10 mouse cellular contexts compared by ENCODE assay signal in the genomic region with DNA sequence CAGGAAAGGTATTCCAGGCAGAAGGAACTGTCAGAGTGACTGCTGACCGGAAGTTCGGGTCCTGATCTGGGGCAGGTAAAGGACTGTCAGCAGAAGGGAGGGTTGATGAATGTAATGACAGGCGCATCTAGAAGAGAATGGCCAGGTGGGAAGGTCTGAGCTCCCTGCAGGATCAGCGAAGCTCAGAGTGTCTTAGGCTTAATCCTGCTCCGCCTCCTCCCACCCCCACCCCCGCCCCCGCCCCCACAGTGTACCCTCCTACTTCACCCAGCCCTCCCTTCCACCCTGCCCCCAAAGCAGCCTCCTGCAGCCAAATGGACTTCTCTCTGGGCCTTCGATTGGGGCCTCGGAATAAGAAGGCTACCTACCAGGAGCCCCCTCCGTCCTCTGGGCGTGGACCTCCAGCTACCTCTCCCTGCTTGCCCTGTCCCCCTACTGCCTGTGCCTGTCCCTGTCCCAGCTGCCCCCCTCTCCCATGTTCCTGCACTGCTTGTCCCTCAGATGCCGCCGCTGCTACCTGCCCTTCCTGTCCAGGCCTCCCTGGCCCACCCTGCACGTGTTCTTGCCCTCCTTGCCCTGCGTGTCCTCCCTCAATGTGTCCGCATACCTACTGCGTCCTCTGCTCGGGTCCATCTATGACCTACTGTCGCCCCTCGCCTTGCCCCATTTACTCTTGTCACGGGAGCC. TPM values are rescaled to one million over a fixed set of nuclear protein-coding genes. Genes with fewer than 3 reads are reported as not detected.
DNase-seq lines count a peak whose midpoint lies in the region; ATAC-seq and TF ChIP-seq lines count a peak whose summit lies in the region.
"Had no signal": no experiment of that assay in that cellular context is flagged by ENCODE, and none has a peak within 500 bp of the region (broad histone marks: within the 10 kb centered on the region; RNA-seq: fewer than 3 reads in every experiment).

A gene (plus strand): TSS at position 290 of the 687 bp plus-strand sequence.

- H3K36me3 ChIP-seq in lung, postnatal 0 days (ENCODE audit: insufficient read depth, low read length) = no peaks in the 10 kb centered on the region
- H3K36me3 ChIP-seq in hindbrain, embryonic 10.5 days = no peaks in the 10 kb centered on the region
- H3K36me3 ChIP-seq in liver, embryonic 12.5 days = no peaks in the 10 kb centered on the region
- H3K36me3 ChIP-seq in stomach, embryonic 14.5 days (ENCODE audit: control insufficient read depth, insufficient read depth, low read length) = no peaks in the 10 kb centered on the region

- no peak for TF ChIP-seq CTCF in lung, postnatal 0 days (IDR thresholded peaks at IDR 0.05)
- no peak for TF ChIP-seq CTCF in left cerebral cortex, adult 2 months (IDR thresholded peaks at IDR 0.05)

- no peaks in the 10 kb centered on the region for H3K27me3 ChIP-seq in lung, postnatal 0 days (replicated peaks; ENCODE audit: insufficient read depth, low read length)
- H3K27me3 ChIP-seq in hindbrain, embryonic 10.5 days (ENCODE audit: insufficient read depth, poor library complexity, severe bottlenecking) = peaks cover 24% of the 10 kb centered on the region
- H3K27me3 ChIP-seq in liver, embryonic 12.5 days (replicated peaks) = peaks cover 41% of the 10 kb centered on the region
- no peaks in the 10 kb centered on the region for H3K27me3 ChIP-seq in stomach, embryonic 14.5 days (ENCODE audit: control insufficient read depth, insufficient read depth, low read length)

- intact Hi-C loops in left cerebral cortex, adult 2 months (cut with DNase I) = no loop called here

- peak; percentile 33; the same call in 1 of the 2 replicates for ATAC-seq in lung, postnatal 0 days
- ATAC-seq in liver, embryonic 12.5 days = 0 out of 2 replicates have a peak, but pooled peaks have one; percentile 30
- ATAC-seq in stomach, embryonic 14.5 days (ENCODE audit: insufficient number of reproducible peaks, insufficient read depth, low FRiP score, low read depth) = peak; percentile 23; the same call in 1 of the 2 replicates

- H3K9me3 ChIP-seq in lung, postnatal 0 days (ENCODE audit: low read length) = no peaks in the 10 kb centered on the region
- no peaks in the 10 kb centered on the region for H3K9me3 ChIP-seq in hindbrain, embryonic 10.5 days
- H3K9me3 ChIP-seq in liver, embryonic 12.5 days (replicated peaks) = no peaks in the 10 kb centered on the region
- no peaks in the 10 kb centered on the region for H3K9me3 ChIP-seq in stomach, embryonic 14.5 days (ENCODE audit: control insufficient read depth, low read depth, low read length)

- no peak within 1 kb of the TSS for H3K27ac ChIP-seq in lung, postnatal 0 days (ENCODE audit: low read length)
- H3K27ac ChIP-seq in hindbrain, embryonic 10.5 days = peak within 1 kb of the TSS; percentile 17; the same call in 1 of the 2 replicates
- H3K27ac ChIP-seq in liver, embryonic 12.5 days = no peak within 1 kb of the TSS
- H3K27ac ChIP-seq in stomach, embryonic 14.5 days (ENCODE audit: low read length) = no peak within 1 kb of the TSS
- H3K27ac ChIP-seq in left cerebral cortex, adult 2 months = no peak within 1 kb of the TSS

- 20% methylated on average over 20 of the region's 21 CpGs for WGBS in lung, postnatal 0 days
- 8% methylated on average over 20 of the region's 21 CpGs for WGBS in hindbrain, embryonic 10.5 days
- 21% methylated on average over 20 of the region's 21 CpGs for WGBS in liver, embryonic 12.5 days (ENCODE audit: insufficient replicate concordance)
- WGBS in stomach, embryonic 14.5 days = 8% methylated on average over 21 of the region's 21 CpGs

- H3K9ac ChIP-seq in lung, postnatal 0 days (replicated peaks; ENCODE audit: low read depth) = no peak within 1 kb of the TSS
- no peak within 1 kb of the TSS for H3K9ac ChIP-seq in liver, embryonic 12.5 days
- peak within 1 kb of the TSS; percentile 11; the same call in 1 of the 2 replicates for H3K9ac ChIP-seq in stomach, embryonic 14.5 days (replicated peaks; ENCODE audit: low read depth, low read length)

- H3K4me3 ChIP-seq in lung, postnatal 0 days (ENCODE audit: low read depth, low read length) = no peak within 1 kb of the TSS
- H3K4me3 ChIP-seq in hindbrain, embryonic 10.5 days = peak within 1 kb of the TSS; percentile 41
- peak within 1 kb of the TSS; percentile 20; the same call in 1 of the 2 replicates for H3K4me3 ChIP-seq in liver, embryonic 12.5 days
- peak within 1 kb of the TSS; percentile 18; the same call in 1 of the 2 replicates for H3K4me3 ChIP-seq in stomach, embryonic 14.5 days (ENCODE audit: low read depth, low read length)
- no peak within 1 kb of the TSS for H3K4me3 ChIP-seq in left cerebral cortex, adult 2 months

- no peak for TF ChIP-seq EP300 in lung, postnatal 0 days (IDR thresholded peaks at IDR 0.05)

- DNase-seq in lung, postnatal 0 days (ENCODE audit: low spot score) = no peak
- DNase-seq in lung, postnatal 36 days = no peak
- DNase-seq in hindbrain, embryonic 10.5 days (ENCODE audit: low spot score) = no peak
- DNase-seq in adrenal gland, adult 8-10 months = no peak
- no peak for DNase-seq in c-Kit-positive CD71-positive TER-119-positive erythroid progenitor cells, embryonic 14.5 days (ENCODE audit: low spot score)
- DNase-seq in left cerebral cortex, adult 2 months (ENCODE audit: extremely low spot score in 1 of 2, low spot score in 2 of 2) = no peak
- DNase-seq: cerebellum, adult 2 months had no signal

- peaks cover 4% of the 10 kb centered on the region; the same call in 1 of the 2 replicates for H3K4me1 ChIP-seq in lung, postnatal 0 days (ENCODE audit: insufficient read depth, low read depth, low read length)
- H3K4me1 ChIP-seq in hindbrain, embryonic 10.5 days (replicated peaks) = peaks cover 19% of the 10 kb centered on the region
- peaks cover 10% of the 10 kb centered on the region; the same call in 1 of the 2 replicates for H3K4me1 ChIP-seq in liver, embryonic 12.5 days
- peaks cover 12% of the 10 kb centered on the region; the same call in 1 of the 2 replicates for H3K4me1 ChIP-seq in stomach, embryonic 14.5 days (ENCODE audit: control insufficient read depth, insufficient read depth, low read length)

- H3K4me2 ChIP-seq in lung, postnatal 0 days (replicated peaks; ENCODE audit: low read depth, low read length) = peak within 1 kb of the TSS; percentile 44
- peak within 1 kb of the TSS; percentile 44 for H3K4me2 ChIP-seq in liver, embryonic 12.5 days
- peak within 1 kb of the TSS; percentile 40 for H3K4me2 ChIP-seq in stomach, embryonic 14.5 days (replicated peaks; ENCODE audit: low read depth, low read length)

RNA-seq across cellular contexts. Expression of the gene that starts here (rescaled TPM):
- polyA plus RNA-seq in lung, postnatal 0 days (2015; fragmentation: Nextera tagmentation; extraction: Ambion mirVana) = 0.13 and 0.36 TPM in 2 replicates
- 0.26 and 0.35 TPM in 2 replicates for polyA plus RNA-seq in hindbrain, embryonic 10.5 days (2016; fragmentation: Nextera tagmentation; extraction: Ambion mirVana)
- not detected in 2 replicates for polyA plus RNA-seq in liver, embryonic 12.5 days (2016; fragmentation: Nextera tagmentation; extraction: Ambion mirVana)
- 0.36 and 0.56 TPM in 2 replicates for polyA plus RNA-seq in stomach, embryonic 14.5 days (2014; fragmentation: Nextera tagmentation; extraction: Ambion mirVana)
- total RNA-seq in adrenal gland, adult 8-10 months (2022) = under 1 TPM in 2 of 4 experiments, not detected in 2; 0.24 to 0.31 TPM
- not detected for total RNA-seq in left cerebral cortex, adult 2 months (2021)
- total RNA-seq: hematopoietic stem cell, adult 5-6 weeks had no signal

Comparison
In these comparisons a context has a peak if more than half of its experiments do, and no peak if none do; other contexts are left out.
1. Peak in ATAC-seq and H3K4me2 ChIP-seq in lung, postnatal 0 days; RNA of the gene not detected or under 1 TPM.
2. Peak in ATAC-seq, H3K4me3 ChIP-seq and H3K4me2 ChIP-seq in liver, embryonic 12.5 days; RNA of the gene not detected or under 1 TPM.
3. Peak in ATAC-seq, H3K4me3 ChIP-seq, H3K9ac ChIP-seq and H3K4me2 ChIP-seq in stomach, embryonic 14.5 days; RNA of the gene not detected or under 1 TPM.